Mouse (Mus musculus) bone marrow, adult 2 months (tissue): Measurements from ENCODE around the gene Gda.

Experiments used
- CTCF ChIP-seq: fragments of 200-500 bp; IDR thresholded peaks from 2 replicates; pipeline ENCODE4 v1.5.1; 2011; ENCODE audit warnings: low read length, control low read depth; ENCODE audit not compliant: control insufficient read depth, insufficient read depth
- POLR2A ChIP-seq: fragments of 200-500 bp; IDR thresholded peaks from 2 replicates; pipeline ENCODE4 v1.6.1; 2011; ENCODE audit warnings: low read depth, mild to moderate bottlenecking, control low read depth, low read length, borderline replicate concordance; ENCODE audit not compliant: control insufficient read depth

DNA sequence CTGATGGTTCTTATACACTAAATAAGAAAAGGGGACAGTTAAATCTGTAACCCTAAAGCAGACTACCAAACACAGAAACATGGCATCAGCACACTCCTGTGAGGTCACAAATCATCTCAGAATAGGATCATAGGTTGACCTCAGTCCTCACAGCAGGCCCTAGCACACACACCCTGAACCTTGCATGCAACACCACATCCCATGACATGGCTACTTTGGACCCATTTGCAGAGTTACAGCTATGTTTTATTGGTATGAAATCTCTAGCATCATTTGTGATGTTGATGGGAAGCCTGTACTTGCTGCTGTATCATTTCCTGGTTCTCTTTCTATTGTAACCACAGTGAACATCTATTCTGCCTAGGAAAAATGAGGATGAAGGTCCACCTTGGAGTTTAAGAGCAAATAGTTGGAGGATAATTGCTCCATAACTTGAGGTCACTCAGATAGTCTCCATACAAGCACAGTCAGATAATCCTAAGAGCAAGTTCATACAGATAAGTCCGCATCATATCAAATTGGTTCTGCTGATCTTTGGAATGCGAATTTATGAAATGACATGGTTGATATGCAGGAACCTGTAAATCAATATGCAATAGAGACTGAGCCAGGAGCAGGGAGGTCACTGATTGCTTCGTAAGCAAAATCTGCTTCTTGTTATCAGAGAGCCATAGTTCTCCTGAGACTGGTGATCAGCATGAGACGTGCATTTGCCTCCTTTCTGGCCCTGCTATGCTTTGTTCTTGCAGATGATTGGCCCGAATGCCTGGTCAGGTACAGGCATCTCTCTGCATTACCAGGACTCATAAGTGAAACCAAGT lies 14.1 kb upstream of the Gda start:
- no peak for TF ChIP-seq CTCF
- no peak for TF ChIP-seq POLR2A
